Mouse (Mus musculus) cerebellum, adult (tissue): ENCODE results near the gene Sik2.
A peak's percentile ranks its signal among the peaks of the same experiment; 100 is the strongest.

Source experiments
- ATAC-seq: cut with Nextera tagmentation; 2 replicates; pipeline ENCODE4 v1.9.2; 2017; ENCODE audit warnings: mild to moderate bottlenecking, moderate library complexity, mixed read lengths; ENCODE audit not compliant: insufficient number of reproducible peaks, low FRiP score, low TSS enrichment

Gene Sik2

GRCm38 (mm10) chr9:50922363-50923153 lies 86.3 kb downstream of the Sik2 start:
- no peak for ATAC-seq

- no peak for ATAC-seq
Measured at GRCm38 (mm10) chr9:50920933-50921895, 87.7 kb downstream of the Sik2 start.

- no peak for ATAC-seq
Measured at GRCm38 (mm10) chr9:50919554-50919953, 89.3 kb downstream of the Sik2 start.

GRCm38 (mm10) chr9:50918131-50918530 lies 90.7 kb downstream of the Sik2 start:
- ATAC-seq = no peak

GRCm38 (mm10) chr9:50911861-50912515 lies 96.9 kb downstream of the Sik2 start:
- no peak for ATAC-seq

- ATAC-seq = no peak
Measured at GRCm38 (mm10) chr9:50905321-50905720, 103.6 kb downstream of the Sik2 start.

- ATAC-seq = no peak
Measured at GRCm38 (mm10) chr9:50904196-50904847, 104.6 kb downstream of the Sik2 start.

- ATAC-seq = no peak
Measured at GRCm38 (mm10) chr9:50900026-50900920, 108.6 kb downstream of the Sik2 start.

- peak; percentile 90 for ATAC-seq
Measured at GRCm38 (mm10) chr9:50893665-50894064, 115.2 kb downstream of the Sik2 start.

GRCm38 (mm10) chr9:50890494-50891090 lies 118.3 kb downstream of the Sik2 start:
- ATAC-seq = no peak

GRCm38 (mm10) chr9:50889964-50890363 lies 118.9 kb downstream of the Sik2 start:
- ATAC-seq = no peak

GRCm38 (mm10) chr9:50889211-50889610 lies 119.7 kb downstream of the Sik2 start:
- ATAC-seq = no peak

GRCm38 (mm10) chr9:50887351-50887750 lies 121.5 kb downstream of the Sik2 start:
- ATAC-seq = no peak

GRCm38 (mm10) chr9:50886870-50887269 lies 122.0 kb downstream of the Sik2 start:
- no peak for ATAC-seq

- 0 out of 2 replicates have a peak, but pooled peaks have one; percentile 40 for ATAC-seq
Measured at GRCm38 (mm10) chr9:50885600-50885987, 123.3 kb downstream of the Sik2 start.

- ATAC-seq = no peak
Measured at GRCm38 (mm10) chr9:50884741-50885599, 123.9 kb downstream of the Sik2 start.

GRCm38 (mm10) chr9:50884093-50884492 lies 124.8 kb downstream of the Sik2 start:
- ATAC-seq = no peak

- ATAC-seq = no peak
Measured at GRCm38 (mm10) chr9:50882183-50882582, 126.7 kb downstream of the Sik2 start.
